Mouse (Mus musculus) regulatory T cell (primary cell): Measurements from ENCODE around the gene Hyal4.

Experiments
- in situ Hi-C: fragments of 300-600 bp; cut with MboI, MseI; formaldehyde crosslinking; loops from one replicate; pipeline ENCODE4 v1.15.1; 2025; ENCODE audit warnings: high pct_unique_total_duplicates

The Hyal4 gene

DNA sequence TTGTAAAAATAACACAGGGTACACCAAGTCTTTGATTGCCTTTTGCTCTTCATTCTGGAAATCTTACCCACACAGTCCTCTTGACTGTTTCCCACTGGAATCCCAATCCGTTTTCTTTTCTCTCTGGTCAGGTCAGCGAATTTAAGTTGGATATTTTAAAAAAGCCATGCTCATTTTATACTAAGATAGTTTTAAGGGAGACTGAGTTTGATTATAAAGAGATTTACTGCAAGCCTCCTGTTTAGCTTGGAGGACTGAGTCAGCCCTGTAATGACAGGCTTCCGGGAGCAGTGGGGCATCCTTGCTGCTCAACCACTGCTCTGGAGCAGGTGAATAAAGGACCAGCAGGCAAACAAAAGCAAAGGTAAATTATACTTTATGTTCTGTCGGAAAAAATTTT lies at the start of gene Hyal4:
Gene Hyal4 (plus strand): TSS at position 301 of the 400 bp plus-strand sequence.
- in situ Hi-C loops, result no loop called here

DNA sequence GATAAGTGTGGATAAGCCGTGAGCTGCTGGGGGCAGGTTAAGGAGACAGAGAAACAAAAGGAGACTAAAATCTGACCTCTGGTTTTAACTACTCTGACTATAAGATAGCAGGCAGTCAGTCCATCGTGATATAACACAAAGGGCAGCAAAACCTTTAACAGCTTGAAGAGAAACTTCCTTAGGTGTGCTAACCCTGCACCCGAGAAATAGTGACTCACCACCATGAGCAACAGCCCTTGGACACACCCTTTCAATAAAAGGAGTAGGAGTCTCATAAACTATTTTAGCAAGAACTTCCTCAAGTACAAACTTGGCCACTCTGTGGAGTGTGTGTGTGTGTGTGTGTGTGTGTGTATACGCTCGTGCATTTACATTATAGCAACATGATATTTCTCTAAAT lies 41.0 kb upstream of the Hyal4 start:
- in situ Hi-C loops, result no loop called here

DNA sequence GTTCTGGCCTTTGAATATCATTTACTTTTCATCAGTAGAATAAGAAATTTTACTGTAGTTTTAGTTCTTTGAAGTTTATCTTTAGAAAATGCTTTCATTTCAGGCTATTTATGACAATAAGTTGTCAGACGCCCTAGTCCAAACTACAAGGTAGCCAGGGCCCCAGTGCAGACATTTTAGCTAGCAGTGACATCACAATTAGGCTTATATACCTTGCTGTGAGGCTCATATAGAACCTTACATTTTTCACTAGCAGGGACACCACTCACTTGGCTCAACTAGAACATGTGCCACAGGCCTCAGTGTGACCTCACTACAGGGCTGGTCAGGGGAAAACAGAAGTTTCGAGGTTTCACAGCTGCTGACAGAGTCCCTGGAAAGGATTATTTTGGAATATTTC lies 40.6 kb upstream of the Hyal4 start:
- in situ Hi-C loops, result no loop called here

DNA sequence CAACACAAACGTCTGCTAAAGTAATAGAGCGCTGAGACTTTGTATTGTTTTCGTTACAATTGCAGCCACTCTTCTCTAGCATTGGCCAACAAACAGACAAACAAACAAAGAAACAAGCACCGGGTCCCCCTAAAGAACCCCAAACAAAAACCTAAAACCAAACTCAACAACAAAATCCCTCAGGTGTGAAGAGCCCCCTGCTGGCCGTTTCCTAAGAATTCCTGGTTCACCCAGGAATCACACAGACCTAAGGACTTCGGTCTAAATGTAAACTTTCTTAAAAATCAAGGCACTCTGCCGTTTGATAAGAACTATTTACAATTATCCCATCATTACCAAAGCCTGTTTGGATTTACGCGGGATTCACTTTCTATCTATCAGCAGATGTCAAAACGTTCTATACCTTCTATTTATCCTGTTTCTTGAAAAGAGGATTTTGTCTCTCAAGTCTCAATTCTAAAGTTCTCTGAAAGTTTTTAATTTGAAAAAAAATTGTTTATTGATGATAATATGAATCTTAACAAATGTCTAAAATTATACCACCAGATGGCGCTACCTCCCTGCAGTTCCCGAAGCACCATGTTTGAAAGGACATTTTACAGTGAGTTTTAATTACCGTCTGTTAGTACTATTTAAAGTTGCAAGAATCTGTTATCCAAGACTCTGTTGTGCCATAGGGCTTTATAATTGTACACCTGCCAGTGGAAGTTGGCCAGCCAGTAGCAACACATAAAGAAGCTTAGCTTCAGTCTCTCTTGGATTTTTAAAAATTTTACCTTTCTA lies 26.6 kb upstream of the Hyal4 start:
- in situ Hi-C loops, result loop anchor here (10.0 kb wide), 1 partner anchor 1043 kb away; no protein-coding TSS in a partner anchor

DNA sequence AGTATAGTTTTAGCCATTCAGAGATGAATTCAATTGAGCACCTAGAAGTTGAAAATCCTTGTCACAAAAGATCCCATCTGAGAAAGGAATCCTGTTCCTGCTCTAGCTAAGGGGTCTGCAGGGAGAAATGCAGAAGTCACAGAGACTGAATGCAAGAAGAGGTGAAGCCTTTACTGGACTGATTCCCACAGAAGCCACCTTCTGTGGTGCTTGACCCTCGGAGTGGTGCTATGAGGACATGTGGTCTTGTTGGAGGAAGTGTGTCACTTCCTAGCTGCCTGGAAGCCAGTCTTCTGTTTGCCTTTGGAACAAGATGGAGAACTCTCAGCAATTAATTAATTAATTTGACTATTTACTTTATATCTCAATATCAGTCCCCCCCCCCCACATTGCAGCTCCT lies 20.0 kb upstream of the Hyal4 start:
- in situ Hi-C loops, result loop anchor here (10.0 kb wide), 1 partner anchor 1037 kb away; no protein-coding TSS in a partner anchor

DNA sequence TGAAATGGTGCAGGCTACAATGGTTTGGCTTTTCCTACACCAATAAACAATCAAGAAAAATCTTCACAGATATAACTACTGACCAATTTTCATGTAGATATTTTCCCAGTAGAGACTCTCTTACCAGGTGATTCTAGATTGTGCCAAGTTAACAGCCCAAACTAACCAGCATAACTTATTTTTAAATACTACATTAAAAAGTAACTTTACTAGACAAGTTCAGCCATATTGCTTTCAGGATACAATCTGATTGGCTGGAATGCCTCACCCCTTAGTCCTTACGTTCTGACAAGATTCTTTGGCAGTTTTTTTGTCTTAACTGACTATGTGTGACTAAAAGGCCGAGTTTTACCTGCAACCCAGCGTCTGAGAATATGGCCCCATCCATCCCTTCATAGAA lies 15.2 kb upstream of the Hyal4 start, which contains the start of gene Hyal6:
Gene Hyal6 (plus strand): TSS at position 301 of the 400 bp plus-strand sequence.
- in situ Hi-C loops, result loop anchor here (10.0 kb wide), 1 partner anchor 992 kb away; no protein-coding TSS in a partner anchor

DNA sequence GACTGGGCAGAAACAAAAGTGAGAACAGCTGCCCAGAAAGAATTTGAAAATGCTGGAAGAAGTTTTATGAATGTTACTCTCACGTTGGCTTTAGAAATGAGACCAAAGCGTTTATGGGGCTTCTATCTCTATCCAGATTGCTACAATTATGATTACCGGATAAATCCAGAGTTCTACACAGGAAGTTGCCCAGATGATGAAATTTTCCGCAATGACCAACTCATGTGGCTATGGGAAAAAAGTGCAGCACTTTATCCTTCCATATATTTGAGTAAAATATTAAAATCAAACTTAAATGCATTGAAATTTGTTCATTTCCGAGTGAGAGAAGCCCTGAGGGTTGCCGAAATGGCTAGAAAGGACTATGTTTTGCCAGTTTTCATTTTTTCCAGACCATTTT lies 13.6 kb upstream of the Hyal4 start:
- in situ Hi-C loops, result loop anchor here (10.0 kb wide), 1 partner anchor 990 kb away; no protein-coding TSS in a partner anchor

DNA sequence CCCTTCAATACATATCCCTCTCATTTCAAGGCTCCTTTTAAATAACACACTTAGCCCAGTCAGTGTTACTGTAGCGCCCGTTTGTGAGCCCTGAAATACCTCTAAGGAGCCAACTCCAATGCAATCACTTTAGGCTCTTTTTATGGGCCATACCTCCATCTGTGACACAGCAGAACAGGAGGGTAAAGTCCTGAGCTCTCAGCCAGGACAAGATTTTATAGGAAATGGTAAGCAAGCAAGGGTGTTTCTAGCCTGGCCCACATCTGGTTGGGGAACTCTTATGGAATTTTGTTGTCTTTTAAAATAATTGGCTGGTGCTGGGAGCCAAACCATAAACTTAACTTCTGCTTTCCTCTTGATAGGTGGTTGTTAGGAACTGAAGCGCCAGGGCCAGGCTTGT lies 11.2 kb downstream of the Hyal4 start:
- in situ Hi-C loops, result no loop called here

DNA sequence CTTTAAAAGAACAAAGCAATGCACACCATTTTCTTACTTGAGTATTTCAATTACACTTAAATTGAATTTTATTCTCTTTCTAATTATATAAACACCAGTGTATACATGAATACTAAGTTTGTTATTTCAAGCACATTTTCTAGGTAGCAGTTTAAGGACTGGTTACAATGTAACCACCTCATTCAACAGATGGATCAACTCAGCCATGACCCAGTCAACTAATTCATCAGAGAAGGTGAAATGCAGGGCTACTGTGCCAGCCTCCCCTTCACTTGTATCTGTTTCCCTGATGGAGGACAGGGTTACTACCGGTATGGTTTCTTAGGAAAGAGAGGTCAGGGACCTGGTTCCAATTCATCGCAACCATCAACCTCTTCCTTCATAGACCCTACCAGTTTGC lies 18.1 kb downstream of the Hyal4 start:
- in situ Hi-C loops, result no loop called here

DNA sequence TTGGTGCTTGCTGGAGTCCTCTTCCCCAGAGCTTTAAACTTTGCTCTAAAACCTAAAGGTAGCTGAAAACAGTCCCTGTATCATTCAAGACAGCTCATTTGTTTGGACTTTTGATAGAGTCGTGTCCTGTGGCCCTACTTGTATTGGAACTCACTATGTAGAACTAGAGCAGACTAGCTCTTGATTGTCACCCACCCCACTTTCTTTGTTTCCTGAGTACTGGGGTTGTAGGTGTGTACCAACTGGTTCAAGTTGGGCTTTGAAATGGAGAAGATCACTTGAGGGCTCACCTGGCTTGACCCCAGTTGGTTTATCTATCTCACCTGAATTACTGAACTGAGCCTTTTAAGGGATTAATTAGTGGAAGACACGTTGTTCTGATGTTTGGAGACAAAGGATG lies 31.1 kb downstream of the Hyal4 start:
- in situ Hi-C loops, result no loop called here

DNA sequence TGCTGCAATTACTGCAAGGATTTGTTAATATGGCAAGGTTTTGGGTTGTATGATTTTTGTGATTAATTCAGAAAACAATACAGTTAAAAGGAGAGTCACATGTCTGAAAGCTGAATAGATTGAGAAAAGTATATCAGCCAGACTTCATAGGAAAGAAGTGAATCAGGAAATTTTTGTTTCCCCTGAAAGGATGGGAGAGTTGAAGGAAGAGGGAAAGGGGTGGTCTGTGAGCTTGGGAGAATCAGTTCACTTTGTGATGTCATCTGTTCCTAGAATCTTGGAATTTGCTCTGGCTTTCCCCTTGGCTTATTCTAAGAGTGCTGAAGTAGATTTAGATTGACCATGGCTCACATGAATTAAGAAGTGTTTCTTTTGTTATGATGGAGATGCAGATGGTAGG lies 42.8 kb downstream of the Hyal4 start, which contains the start of gene Spam1:
Gene Spam1 (plus strand): TSS at position 301 of the 400 bp plus-strand sequence.
- in situ Hi-C loops, result no loop called here
